In genomic region chr4:101261596-101261995, GRCm38 (mm10) we compare ENCODE assay signal across 16 mouse cellular contexts.
"Had no signal": no experiment of that assay in that cellular context is flagged by ENCODE, and none has a peak within 500 bp of the region (broad histone marks: within the 10 kb centered on the region; RNA-seq: fewer than 3 reads in every experiment).

No protein-coding gene starts in this region.

- H3K27me3 ChIP-seq: kidney, embryonic 15.5 days; liver, embryonic 13.5 days; midbrain, embryonic 15.5 days; stomach, embryonic 15.5 days had no signal

- H3K27ac ChIP-seq: kidney, embryonic 15.5 days; left cerebral cortex, adult 2 months; liver, embryonic 13.5 days; macrophage; midbrain, embryonic 12.5 days; midbrain, embryonic 15.5 days; neural tube, embryonic 13.5 days; stomach, embryonic 15.5 days had no signal

- H3K36me3 ChIP-seq: kidney, embryonic 15.5 days; liver, embryonic 13.5 days; midbrain, embryonic 12.5 days; midbrain, embryonic 15.5 days; neural tube, embryonic 13.5 days; stomach, embryonic 15.5 days had no signal

- DNase-seq: kidney, adult 8-10 months; kidney, postnatal 10 days; layer of hippocampus, postnatal 36 days; liver, embryonic 13.5 days; lung, embryonic 14.5 days; retina, postnatal 1 day; thymus, postnatal 25 days had no signal

- H3K9ac ChIP-seq: kidney, embryonic 15.5 days; liver, embryonic 13.5 days; lung, embryonic 14.5 days; midbrain, embryonic 12.5 days; midbrain, embryonic 15.5 days; neural tube, embryonic 13.5 days; stomach, embryonic 15.5 days had no signal

- ATAC-seq: lung, postnatal 0 days; midbrain, embryonic 15.5 days had no signal

- H3K4me3 ChIP-seq: kidney, embryonic 15.5 days; left cerebral cortex, adult 2 months; liver, embryonic 13.5 days; midbrain, embryonic 12.5 days; midbrain, embryonic 15.5 days; myocyte; neural tube, embryonic 13.5 days; stomach, embryonic 15.5 days had no signal

- H3K4me2 ChIP-seq: kidney, embryonic 15.5 days; liver, embryonic 13.5 days; lung, embryonic 14.5 days; midbrain, embryonic 12.5 days; midbrain, embryonic 15.5 days; neural tube, embryonic 13.5 days; stomach, embryonic 15.5 days had no signal

- H3K9me3 ChIP-seq: kidney, embryonic 15.5 days; liver, embryonic 13.5 days; midbrain, embryonic 12.5 days; midbrain, embryonic 15.5 days; neural tube, embryonic 13.5 days; stomach, embryonic 15.5 days had no signal
